Mouse (Mus musculus): ENCODE measurements around the gene Ralgps1.
A peak's percentile ranks its signal among the peaks of the same experiment; 100 is the strongest.

Ralgps1 gene

GRCm38 (mm10) chr2:33237581-33237980, 133.7 kb downstream of the Ralgps1 start:
- DNase-seq (ENCODE audit: low spot score): no peak

- DNase-seq (ENCODE audit: low spot score): no peak
Observed at GRCm38 (mm10) chr2:33234848-33235247, 136.4 kb downstream of the Ralgps1 start.

- DNase-seq (ENCODE audit: low spot score): no peak
Observed at GRCm38 (mm10) chr2:33233856-33234255, 137.4 kb downstream of the Ralgps1 start.

GRCm38 (mm10) chr2:33232782-33233570, 138.3 kb downstream of the Ralgps1 start:
- no peak for DNase-seq (ENCODE audit: low spot score)

GRCm38 (mm10) chr2:33231788-33232187, 139.5 kb downstream of the Ralgps1 start:
- DNase-seq (ENCODE audit: low spot score): no peak

- no peak for DNase-seq (ENCODE audit: low spot score)
Observed at GRCm38 (mm10) chr2:33230701-33231100, 140.6 kb downstream of the Ralgps1 start.

GRCm38 (mm10) chr2:33228551-33228950, 142.7 kb downstream of the Ralgps1 start:
- DNase-seq (ENCODE audit: low spot score): no peak

- no peak for DNase-seq (ENCODE audit: low spot score)
Observed at GRCm38 (mm10) chr2:33228077-33228476, 143.2 kb downstream of the Ralgps1 start.

- DNase-seq (ENCODE audit: low spot score): no peak
Observed at GRCm38 (mm10) chr2:33225921-33226320, 145.4 kb downstream of the Ralgps1 start.

- DNase-seq (ENCODE audit: low spot score): no peak
Observed at GRCm38 (mm10) chr2:33223656-33224358, 147.5 kb downstream of the Ralgps1 start.

- DNase-seq (ENCODE audit: low spot score): no peak
Observed at GRCm38 (mm10) chr2:33222480-33222879, 148.8 kb downstream of the Ralgps1 start.

- no peak for DNase-seq (ENCODE audit: low spot score)
Observed at GRCm38 (mm10) chr2:33221339-33221900, 149.9 kb downstream of the Ralgps1 start.

GRCm38 (mm10) chr2:33220674-33221338, 150.5 kb downstream of the Ralgps1 start:
- DNase-seq (ENCODE audit: low spot score): no peak

GRCm38 (mm10) chr2:33220246-33220645, 151.0 kb downstream of the Ralgps1 start:
- DNase-seq (ENCODE audit: low spot score): no peak

GRCm38 (mm10) chr2:33219637-33220036, 151.6 kb downstream of the Ralgps1 start:
- no peak for DNase-seq (ENCODE audit: low spot score)

GRCm38 (mm10) chr2:33218903-33219625, 152.2 kb downstream of the Ralgps1 start:
- DNase-seq (ENCODE audit: low spot score): no peak

GRCm38 (mm10) chr2:33217425-33217794, 153.9 kb downstream of the Ralgps1 start:
- no peak for DNase-seq (ENCODE audit: low spot score)

GRCm38 (mm10) chr2:33216645-33217424, 154.5 kb downstream of the Ralgps1 start:
- no peak for DNase-seq (ENCODE audit: low spot score)

GRCm38 (mm10) chr2:33215700-33216509, 155.4 kb downstream of the Ralgps1 start, which contains the start of gene Angptl2:
Gene Angptl2, plus strand, starts transcription at chr2:33216069.
- DNase-seq (ENCODE audit: low spot score): peak; percentile 88

- DNase-seq (ENCODE audit: low spot score): no peak
Observed at GRCm38 (mm10) chr2:33215177-33215699, 156.0 kb downstream of the Ralgps1 start.

Data from yolk sac, embryonic 10.5 days (tissue).